Mouse (Mus musculus): ENCODE data around the gene Sox5.

Sox5 gene

GRCm38 (mm10) chr6:143943126-143943525 lies 838.7 kb downstream of the Sox5 start:
- DNase-seq (ENCODE audit: low read depth, low spot score), result no peak

GRCm38 (mm10) chr6:143941291-143941785 lies 840.4 kb downstream of the Sox5 start:
- no peak for DNase-seq (ENCODE audit: low read depth, low spot score)

DNA sequence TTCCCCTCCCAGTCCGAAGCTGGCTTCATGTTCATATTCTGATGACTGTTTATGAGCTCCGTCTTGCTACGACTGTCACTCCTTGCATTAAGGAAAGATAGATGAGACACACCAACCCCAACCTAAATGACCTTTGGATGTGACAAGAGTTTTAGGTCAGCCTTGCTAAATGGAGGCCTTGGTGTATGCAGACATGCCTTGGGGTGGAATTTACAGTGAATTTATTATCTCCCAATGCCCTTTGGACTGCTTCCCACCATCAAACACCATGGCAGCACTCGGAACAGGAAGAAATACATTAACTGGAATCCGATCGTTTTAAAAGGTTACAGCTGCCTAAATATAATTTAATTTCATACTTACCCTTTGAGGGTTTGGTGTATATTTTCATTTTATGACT lies 858.6 kb downstream of the Sox5 start:
- DNase-seq (ENCODE audit: low read depth, low spot score), result no peak

DNA sequence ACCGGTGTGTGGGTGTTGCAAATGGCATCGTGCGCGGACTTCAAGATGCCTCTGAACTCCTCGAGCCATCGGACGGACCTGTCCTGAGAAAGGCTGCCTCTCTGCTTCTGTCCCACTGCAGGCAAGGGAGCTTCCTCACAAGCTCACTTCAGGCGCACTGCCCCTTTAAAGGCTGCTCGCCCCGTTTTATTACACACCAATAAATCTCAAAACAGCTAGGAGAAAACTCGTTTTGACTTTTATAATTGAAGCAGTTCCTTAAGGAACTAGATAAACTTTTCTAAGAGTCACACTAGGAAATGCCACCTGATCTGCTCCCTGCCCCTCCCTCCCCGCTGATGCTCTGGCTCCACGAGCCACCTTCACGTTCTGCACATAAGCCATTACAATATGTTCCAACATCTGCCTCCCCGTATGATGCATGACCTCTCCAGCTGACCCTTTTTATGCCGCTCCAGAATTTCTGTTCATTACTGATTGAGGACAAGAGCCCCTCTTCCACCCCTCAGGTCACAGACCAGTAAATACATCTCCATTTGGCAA lies 863.3 kb downstream of the Sox5 start:
- DNase-seq (ENCODE audit: low read depth, low spot score), result no peak

DNA sequence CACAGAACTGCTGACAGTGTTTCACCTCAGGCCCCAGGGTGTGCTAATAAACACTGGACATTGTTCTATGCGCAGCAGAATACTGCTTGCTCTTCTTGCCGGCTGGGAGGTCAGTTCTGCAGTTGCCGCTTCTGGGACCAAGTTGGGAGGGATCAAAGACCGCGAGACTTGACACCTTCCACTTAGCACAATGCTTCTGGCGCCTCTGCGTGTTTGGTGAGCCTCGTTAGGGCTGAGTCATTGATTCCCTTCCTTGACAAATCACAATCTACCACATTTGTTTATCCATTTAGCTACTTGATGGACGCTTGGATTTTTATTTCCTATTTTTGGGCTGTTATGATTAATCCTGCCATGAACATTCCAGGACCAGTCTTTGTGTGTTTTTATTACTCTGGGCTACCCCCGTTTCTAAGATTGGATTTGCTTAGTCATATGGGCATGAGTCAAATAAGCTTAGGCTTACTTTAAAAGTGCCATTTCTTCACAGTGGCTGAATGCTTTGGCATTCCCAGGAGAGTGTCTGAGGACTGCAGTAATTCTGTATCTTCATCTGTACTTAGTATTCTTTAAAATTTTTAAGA lies 865.5 kb downstream of the Sox5 start:
- DNase-seq (ENCODE audit: low read depth, low spot score), result peak; percentile 99

DNA sequence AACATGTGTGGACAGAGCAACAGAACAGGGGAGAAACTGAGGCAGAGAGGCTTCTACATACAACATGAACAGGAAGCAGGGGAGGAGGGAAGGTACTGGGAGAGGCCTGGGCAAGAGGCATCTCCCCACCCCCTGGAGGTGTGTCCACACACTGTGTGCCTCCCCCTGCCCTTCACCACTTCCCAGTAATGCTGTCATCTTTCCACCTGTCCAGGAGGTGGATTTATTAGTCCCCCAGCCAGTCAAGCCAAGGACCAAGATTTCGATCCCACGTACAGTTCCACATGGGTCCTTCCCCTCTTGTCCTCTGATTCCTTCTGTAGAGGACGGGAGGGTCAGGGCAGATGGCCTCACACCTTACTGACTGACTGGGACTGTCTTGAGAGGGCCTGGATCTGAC lies 866.1 kb downstream of the Sox5 start:
- no peak for DNase-seq (ENCODE audit: low read depth, low spot score)

DNA sequence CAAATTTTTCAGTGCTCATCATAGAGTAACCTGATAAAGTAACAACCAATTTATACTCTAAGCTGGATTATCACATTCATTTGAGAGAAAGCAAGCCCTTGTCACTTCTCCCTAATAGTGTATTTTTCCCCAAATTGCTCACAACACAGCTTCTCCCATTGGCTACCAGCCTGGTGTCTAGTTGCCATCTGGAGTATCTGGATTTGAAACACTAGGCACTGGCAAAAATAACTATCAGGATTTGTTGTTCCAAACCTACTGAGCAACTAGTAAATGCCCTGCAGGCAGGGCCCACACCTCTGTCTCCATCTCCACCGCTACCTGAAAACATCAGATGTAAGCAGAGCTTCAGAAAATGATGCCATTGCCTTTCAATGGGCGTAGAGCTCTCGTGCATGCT lies 869.5 kb downstream of the Sox5 start:
- no peak for DNase-seq (ENCODE audit: low read depth, low spot score)

GRCm38 (mm10) chr6:143904693-143905031 lies 877.1 kb downstream of the Sox5 start:
- DNase-seq (ENCODE audit: low read depth, low spot score), result no peak

GRCm38 (mm10) chr6:143903981-143904692 lies 877.6 kb downstream of the Sox5 start:
- DNase-seq (ENCODE audit: low read depth, low spot score), result no peak

DNA sequence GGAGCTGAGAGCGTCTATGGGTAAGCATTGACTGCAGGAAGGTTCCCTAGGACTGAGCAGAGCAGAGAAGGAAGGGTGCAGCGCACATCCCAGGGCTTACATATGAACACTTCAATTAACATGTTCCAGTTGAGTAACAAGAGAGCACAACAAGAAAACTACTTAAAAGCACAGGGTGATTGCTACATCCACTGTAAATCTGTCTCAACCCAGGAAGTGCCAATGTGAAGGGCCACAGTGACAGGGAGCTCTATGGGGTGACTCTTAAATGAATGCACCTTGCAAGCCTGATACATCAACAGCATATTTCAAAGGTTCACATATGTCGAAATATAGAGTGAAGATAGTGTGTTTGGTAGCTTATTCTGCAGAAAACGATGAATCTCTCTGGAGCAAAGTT lies 880.9 kb downstream of the Sox5 start:
- DNase-seq (ENCODE audit: low read depth, low spot score), result no peak

GRCm38 (mm10) chr6:143895092-143895491 lies 886.7 kb downstream of the Sox5 start:
- DNase-seq (ENCODE audit: low read depth, low spot score), result no peak

DNA sequence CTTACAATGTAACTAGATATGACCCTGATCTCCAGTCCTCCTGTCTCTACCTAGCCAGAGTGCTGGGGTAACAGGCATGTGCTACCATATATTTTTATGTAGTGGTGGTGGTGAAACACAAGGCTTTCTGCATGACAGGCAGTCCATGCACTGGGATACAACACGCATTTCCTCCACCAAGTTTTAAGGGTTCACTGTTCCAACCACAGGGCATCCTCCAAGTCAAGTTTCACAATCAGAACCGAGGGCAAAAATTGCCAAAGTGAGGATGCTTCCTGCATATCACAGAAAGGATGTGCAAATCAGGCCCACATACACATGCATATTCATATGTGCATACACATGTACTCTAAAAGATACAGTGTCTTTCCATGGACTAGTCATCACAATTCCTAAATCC lies 888.9 kb downstream of the Sox5 start:
- no peak for DNase-seq (ENCODE audit: low read depth, low spot score)

DNA sequence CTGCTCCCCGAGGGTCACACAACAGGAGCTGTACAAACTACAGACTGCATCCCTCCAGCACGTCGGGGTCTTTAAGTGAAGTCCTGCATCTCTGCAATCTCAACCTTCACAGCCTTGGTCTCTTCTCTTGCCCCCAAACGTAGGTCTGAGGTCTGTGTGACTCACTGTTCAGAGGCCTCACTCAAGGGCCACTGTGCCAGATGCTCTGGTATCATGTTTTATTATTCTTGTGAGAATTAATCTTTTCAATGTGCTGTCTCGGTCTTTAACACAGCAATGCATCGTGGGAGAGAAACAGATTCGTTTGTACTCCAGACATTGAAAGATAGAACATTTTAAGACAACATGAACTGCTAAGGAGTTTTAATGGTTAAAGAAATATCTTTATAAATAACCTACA lies 893.2 kb downstream of the Sox5 start:
- peak; percentile 81 for DNase-seq (ENCODE audit: low read depth, low spot score)

DNA sequence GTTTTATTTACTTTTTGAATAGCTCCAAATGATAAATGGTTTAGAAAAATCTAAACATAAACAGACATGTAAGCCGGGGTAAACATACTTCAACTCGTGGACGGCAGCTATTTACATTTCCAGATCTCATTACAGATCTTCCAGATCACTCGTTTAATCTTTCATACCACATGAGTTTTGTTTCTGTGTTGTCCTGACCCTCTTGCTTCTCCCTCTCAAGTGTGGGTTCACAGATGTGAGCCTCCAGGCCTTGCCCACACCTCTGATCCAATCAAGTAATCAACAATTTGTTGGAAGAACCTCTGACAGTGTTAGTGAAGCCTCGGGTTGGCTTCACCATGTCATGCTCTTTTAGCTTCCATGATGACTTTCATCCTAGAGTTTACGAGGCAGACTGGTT lies 903.3 kb downstream of the Sox5 start:
- DNase-seq (ENCODE audit: low read depth, low spot score), result no peak

GRCm38 (mm10) chr6:143868790-143869189 lies 913.0 kb downstream of the Sox5 start:
- DNase-seq (ENCODE audit: low read depth, low spot score), result no peak

- peak; percentile 78 for DNase-seq (ENCODE audit: low read depth, low spot score)
Observed at GRCm38 (mm10) chr6:143868155-143868685, 913.6 kb downstream of the Sox5 start.

DNA sequence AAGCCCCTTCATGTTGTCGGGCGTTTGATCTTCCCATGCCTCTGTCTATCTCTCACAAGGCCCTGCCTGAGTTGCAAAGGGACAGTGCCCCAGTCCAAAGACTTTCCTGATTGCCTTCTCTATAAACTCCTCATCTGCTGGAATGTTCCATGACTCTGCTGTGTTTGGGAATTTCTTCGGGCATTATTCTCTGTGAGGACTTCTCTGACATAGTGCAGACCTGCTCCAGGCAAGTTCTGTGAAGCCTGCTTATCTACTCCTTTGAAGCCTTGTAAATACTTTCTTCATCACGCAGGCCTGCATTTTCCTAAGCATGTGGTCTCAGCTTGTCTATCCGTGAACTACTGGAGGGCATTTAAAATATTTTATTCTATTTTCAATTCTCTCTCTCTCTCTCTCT lies 914.7 kb downstream of the Sox5 start:
- DNase-seq (ENCODE audit: low read depth, low spot score), result no peak

GRCm38 (mm10) chr6:143866566-143866965 lies 915.2 kb downstream of the Sox5 start:
- DNase-seq (ENCODE audit: low read depth, low spot score), result no peak

- no peak for DNase-seq (ENCODE audit: low read depth, low spot score)
Observed at GRCm38 (mm10) chr6:143862611-143863110, 919.1 kb downstream of the Sox5 start.

DNA sequence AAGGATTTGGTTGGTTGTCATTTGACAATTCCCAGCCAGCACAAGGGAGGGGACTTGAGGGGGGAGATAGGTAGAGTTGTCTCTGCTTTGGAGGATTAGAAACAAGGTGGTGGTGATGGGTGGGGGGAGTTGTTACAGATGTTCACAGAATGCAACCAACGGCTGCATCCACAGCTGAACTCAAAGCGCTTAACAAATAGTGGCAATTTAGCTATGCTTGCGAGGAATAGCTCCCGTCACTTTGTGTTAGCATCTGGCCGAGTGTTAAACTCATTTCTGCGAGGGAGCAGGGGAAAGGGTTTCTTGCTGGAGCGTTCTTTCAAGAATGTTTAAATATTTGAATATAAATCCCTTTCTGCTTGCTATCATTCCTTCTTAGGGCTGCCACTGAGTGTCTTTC lies 921.7 kb downstream of the Sox5 start:
- no peak for DNase-seq (ENCODE audit: low read depth, low spot score)

DNA sequence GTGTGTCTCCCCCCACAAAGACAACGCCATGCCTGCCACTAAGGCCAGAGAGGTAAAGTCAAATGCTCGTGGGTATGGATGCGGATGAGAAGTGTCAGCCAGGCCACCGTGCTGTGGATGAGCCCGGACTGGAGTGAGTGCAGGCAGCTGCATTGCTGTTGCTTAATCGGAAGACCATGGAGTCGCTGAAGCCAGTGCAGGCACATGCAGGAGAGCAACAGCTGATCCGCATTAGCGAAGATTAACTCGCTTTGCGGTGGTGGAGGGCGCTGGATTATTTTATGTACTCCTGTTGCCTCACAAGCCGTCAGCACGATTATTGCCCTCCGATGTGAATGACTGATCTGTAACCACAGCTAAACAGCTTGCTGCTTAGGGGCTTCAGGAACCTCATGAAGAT lies 922.2 kb downstream of the Sox5 start:
- no peak for DNase-seq (ENCODE audit: low read depth, low spot score)

- peak; percentile 93 for DNase-seq (ENCODE audit: low read depth, low spot score)
Observed at GRCm38 (mm10) chr6:143858551-143858950, 923.2 kb downstream of the Sox5 start.

GRCm38 (mm10) chr6:143857376-143857775 lies 924.4 kb downstream of the Sox5 start:
- DNase-seq (ENCODE audit: low read depth, low spot score), result no peak
